Mouse (Mus musculus): ENCODE results near the gene Poc1b.

DNA sequence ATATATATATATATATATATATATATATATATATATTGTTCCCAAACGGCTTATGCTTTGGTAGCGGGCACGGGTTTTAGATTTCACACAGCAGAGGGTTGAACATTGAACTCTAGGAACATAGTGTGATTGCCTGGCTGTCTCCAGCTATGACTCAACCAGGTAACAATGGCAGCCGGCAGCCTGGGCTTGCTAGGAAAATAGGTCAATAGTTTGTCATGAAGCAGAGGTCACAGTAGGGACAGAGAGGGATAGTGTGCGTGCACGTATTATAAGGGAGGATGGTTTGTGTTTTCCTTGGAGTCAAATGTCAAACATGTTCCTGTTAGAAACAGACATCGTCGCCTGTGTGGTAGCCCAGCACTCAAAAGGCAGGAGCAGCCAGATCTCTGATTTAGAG is 95.5 kb downstream of the Poc1b start:
- no peak for TF ChIP-seq CTCF (IDR thresholded peaks at IDR 0.05; ENCODE audit: extremely low read depth, insufficient read depth, insufficient read length, insufficient replicate concordance)
- TF ChIP-seq POLR2A (IDR thresholded peaks at IDR 0.05; ENCODE audit: low read depth, low read length): no peak
